Mouse (Mus musculus) CD4-positive, CD25-positive, alpha-beta regulatory T cell, adult 2 months (primary cell): ENCODE data around the gene Jdp2.
"Not testable (repeated sequence)": the region's sequence is repeated elsewhere in the genome, so short reads cannot be mapped to it uniquely, and the experiment has no call there.

Source experiments
- DNase-seq: peaks from one replicate; pipeline ENCODE4 v3.0.0-alpha.2; 2012; ENCODE audit warnings: low read depth, low spot score

The Jdp2 gene

DNA sequence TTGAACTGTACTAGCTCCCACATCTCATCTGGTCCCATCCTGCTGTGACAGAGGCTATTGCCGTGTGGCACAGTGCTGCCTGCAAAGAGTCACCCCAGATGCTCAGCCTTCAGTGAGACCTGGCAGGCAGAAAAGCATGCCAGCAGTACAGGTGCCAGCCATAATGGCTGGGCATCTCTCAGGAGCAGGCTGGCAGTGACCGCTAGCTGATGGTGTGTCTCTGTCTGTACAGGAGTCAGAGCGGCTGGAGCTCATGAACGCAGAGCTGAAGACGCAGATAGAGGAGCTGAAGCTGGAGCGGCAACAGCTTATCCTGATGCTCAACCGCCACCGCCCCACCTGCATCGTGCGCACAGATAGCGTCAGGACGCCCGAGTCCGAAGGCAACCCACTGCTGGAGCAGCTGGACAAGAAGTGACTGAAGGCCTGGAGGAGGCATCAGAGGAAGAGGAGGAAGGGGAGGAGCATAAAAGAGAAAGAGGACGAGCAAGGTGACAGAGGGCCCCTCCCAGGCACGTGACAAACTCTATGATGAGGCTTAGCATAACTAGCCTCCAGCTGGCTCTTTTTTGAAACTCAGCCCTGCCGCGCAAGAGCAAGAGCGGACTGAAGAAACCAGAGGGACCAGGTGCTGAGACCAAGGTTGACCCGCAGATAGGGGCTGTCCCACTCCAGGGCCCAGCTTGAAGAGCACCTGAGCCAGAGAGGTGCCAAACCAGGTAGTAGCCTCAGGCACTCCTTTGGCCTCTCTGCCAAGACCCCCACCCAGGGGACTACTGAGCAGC is 39.9 kb downstream of the Jdp2 start:
- DNase-seq = peak; percentile 66

DNA sequence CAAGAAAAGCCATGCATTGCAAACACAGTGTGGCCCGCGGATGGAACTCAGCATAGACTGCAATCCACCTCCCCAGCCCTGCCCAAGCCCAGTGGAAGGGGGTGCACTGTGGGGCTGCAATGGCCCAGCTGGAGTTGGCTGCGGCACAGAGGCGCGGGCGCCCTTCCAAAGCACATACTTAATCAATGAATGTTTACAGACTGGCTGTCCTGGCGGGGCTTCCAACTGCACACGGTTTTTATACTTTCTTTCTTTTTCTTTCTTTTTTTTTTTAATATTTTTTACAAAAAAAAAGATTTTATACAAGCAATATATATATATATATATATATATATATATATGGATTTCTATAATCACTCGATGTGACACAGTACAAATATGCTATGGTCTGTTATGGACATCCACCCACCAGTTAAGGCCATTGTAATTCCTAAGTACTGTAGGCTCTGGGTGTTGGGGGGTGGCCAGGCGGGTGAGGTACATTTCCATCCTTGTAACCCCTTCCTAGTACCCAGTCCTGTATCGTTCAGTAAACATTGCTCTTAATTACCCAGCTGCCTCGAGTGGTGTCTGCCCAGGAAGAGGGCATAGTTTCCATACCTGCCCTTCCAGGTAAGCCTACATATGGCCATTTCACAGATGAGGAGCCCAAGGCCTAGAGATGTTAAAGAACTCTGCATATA is 40.6 kb downstream of the Jdp2 start:
- DNase-seq = no peak

GRCm38 (mm10) chr12:85640852-85641563 is 42.2 kb downstream of the Jdp2 start:
- DNase-seq = peak; percentile 30

DNA sequence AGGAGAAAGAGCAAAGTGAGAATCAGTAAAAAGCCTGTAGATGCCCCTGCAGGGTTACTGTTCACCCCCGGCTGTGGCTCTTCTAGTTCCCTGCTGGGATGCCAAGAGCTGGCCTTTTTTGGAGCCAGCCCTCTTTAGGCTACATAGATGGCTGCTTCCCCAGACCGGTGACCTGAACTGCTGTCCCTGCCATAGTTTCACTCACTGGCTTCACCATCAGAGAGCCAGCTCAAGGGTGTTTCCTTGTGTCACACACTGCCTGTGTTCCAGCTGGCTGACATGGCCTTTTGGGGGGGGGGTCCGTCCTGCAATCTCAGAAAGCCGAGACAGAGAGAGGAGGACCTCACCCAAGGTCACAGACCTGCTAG is 42.7 kb downstream of the Jdp2 start:
- no peak for DNase-seq

- no peak for DNase-seq
Measured at GRCm38 (mm10) chr12:85643735-85644134, 44.9 kb downstream of the Jdp2 start.

DNA sequence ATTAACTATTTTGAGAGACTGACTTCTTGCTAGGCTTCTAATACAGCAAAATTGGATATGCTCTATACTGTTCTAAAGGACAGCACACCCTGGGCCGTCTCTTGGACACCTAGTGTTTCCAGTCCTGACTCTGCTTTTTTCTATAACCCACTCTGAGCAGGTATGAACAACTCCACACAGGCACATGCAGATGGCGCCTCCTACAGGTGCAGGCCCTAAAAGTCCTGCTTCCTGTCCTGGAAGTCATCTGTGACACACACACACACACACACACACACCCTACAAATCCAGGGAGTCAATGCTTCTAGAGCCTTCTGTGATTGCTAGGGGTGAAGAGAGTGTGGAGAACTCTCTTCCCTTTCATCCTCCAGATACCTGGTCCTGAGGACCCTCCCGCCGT is 46.8 kb downstream of the Jdp2 start:
- peak; percentile 68 for DNase-seq

- peak; percentile 72 for DNase-seq
Measured at GRCm38 (mm10) chr12:85647346-85647745, 48.5 kb downstream of the Jdp2 start.

DNA sequence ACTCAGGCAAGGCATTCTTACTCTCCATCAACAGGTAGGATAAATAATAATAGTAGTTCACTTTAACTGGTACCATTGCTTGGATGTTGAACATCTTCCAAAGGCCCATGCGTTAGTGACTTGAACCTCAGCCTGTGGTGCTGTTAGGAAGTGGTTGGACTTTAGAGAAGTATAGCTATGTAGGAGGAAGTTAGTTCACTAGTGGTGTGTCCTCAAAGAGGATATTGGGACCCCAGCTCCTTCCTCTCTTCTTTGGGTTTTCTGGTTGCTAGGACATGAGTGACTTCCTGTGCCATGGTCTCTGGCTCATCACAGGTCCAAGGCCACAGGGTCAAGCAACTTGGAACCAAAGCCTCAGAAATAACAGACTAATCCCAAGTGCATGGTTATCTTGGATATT is 49.1 kb downstream of the Jdp2 start:
- DNase-seq = no peak

GRCm38 (mm10) chr12:85659319-85659718 is 60.5 kb downstream of the Jdp2 start:
- DNase-seq = no peak

DNA sequence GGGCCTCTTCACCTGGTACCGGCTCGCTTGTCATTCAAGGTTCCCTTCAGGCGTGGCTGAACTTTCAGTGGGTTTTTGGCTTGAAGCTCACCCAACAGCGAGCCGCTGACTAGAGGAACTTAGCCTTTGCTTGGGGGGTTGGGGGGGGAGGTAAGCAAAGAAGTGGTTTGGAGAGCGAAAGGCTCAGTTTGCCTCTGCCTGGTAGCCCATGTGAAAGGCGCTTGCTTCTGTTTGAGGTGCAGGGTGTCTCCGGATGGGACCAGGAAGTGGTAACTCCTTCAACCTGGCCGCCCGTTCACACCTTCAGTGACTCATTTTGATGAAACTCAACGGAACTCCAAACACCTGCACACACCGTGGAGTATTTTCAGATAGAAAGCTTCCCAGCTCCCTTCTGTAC is 62.0 kb downstream of the Jdp2 start:
- peak; percentile 66 for DNase-seq

DNA sequence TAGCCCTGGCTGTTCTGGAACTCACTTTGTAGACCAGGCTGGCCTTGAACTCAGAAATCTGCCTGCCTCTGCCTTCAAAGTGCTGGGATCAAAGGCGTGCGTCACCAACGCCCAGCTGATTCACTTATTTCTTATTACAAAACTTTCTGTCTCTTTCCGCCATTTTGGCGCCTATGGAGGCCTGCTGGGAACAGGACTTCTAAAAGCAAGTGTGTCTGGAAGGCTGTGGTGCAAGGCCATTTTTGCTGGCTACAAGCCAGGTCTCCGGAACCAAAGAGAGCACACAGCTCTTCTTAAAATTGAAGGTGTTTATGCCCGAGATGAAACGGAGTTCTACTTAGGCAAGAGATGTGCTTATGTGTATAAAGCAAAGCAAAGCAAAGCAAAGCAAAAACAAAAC is 63.4 kb downstream of the Jdp2 start:
- not testable (repeated sequence) for DNase-seq

DNA sequence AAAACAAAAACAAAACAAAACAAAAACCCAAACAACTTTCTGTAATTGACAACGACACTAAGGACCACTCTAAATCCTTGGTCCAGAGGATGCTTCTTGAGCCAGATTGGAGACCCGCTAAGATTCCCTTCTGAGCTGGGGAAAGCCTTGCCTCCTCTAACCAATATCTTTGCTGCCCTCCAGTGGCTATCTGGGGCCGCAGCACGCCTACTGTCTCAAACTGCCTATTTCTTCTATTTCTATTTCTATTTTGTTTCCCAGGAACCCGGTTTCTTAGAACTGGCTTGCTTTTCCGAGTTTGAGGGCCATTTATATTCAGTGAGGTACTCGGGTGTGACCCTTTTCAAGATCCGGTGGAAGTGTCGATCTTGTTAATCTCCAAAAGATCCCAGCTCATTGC is 64.1 kb downstream of the Jdp2 start:
- peak; percentile 85 for DNase-seq

GRCm38 (mm10) chr12:85666112-85666511 is 67.3 kb downstream of the Jdp2 start:
- DNase-seq = peak; percentile 38

DNA sequence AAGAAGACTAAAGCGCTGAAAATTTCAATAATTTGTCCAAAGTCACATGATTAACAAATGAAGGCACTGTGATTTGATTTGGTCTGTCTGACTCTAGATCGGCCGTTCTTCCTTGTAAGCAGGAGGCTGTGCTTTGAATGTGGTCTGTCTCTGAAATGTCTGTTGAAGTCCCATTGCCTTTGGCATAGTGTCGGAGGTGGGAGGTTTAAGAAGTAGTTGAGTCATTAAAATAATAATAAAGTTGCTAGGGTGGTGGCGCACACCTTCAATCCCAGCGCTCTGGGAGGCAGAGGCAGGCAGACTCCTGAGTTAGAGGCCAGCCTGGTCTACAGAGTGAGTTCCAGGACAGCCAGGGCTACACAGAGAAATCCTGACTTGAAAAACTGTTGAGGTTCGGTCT is 68.2 kb downstream of the Jdp2 start:
- DNase-seq = no peak

DNA sequence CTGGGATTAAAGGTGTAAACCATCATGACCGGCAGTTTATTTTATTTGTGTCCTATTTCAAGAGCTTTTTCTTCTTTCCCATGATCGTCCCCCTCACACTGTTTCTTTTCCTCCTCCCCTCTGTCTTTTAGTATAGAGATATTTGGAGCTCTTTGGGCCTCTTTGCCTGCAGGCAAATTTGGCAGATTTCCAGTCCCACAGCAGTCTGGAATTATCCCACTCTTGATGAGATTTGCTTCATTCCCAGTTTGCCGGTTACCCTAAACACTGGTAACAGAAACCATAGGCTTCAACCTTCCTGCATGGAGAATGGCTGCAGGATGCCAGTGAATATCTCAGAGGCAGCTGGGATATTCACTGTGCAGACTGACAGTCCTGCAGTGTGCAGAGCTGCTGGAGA is 69.9 kb downstream of the Jdp2 start:
- DNase-seq = no peak

GRCm38 (mm10) chr12:85670080-85670479 is 71.3 kb downstream of the Jdp2 start:
- peak; percentile 25 for DNase-seq

GRCm38 (mm10) chr12:85673914-85674313 is 75.1 kb downstream of the Jdp2 start:
- no peak for DNase-seq

DNA sequence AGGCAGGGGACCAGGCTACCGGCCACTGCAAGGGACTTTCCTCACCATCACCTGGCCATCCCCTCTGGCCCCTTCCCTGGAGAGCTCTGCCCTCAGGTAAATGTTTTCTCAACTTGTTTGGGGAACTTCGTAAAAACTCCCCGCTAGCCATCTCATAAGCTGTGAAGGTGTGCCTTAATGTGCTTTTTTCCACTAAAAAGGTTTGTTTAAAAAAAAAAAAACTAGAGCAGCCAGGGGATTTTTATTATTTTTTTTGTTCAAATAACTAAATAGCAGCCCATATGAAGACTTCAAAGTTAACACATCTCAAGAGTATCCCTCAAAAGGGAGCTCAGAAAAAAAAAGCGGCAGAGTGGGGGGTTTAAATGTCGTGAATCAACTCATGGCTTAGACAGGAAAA is 80.3 kb downstream of the Jdp2 start:
- DNase-seq = no peak

GRCm38 (mm10) chr12:85679808-85680207 is 81.0 kb downstream of the Jdp2 start:
- DNase-seq = no peak

GRCm38 (mm10) chr12:85682328-85682727 is 83.5 kb downstream of the Jdp2 start:
- peak; percentile 53 for DNase-seq

GRCm38 (mm10) chr12:85684411-85685275 is 85.8 kb downstream of the Jdp2 start:
- DNase-seq = no peak
